24 mouse cellular contexts compared by ENCODE assay signal in the genomic region with DNA sequence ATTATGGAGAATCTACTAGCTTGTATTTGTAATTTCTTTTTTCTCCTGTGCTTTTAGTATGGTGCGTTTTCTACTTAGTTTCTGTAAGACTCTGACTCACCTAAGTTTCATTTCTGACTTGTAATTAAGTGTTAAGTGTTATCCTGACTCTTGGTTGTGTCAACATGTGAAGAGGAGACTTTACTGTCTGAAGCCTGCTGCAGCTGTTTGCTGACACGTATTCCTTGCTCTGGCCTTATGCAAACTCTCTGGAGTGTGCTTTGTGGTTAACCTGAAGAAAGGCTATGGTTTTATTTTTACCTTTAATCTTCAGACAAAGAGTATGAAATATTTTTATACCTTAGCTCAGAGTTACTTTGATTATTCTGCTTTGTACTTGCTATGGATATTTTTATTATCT. TPM values are rescaled to one million over a fixed set of nuclear protein-coding genes. Genes with fewer than 3 reads are reported as not detected.
DNase-seq lines count a peak whose midpoint lies in the region; ATAC-seq and TF ChIP-seq lines count a peak whose summit lies in the region.
"Had no signal": no experiment of that assay in that cellular context is flagged by ENCODE, and none has a peak within 500 bp of the region (broad histone marks: within the 10 kb centered on the region; RNA-seq: fewer than 3 reads in every experiment).

No protein-coding gene starts in this region.

- dilution Hi-C loops in CH12.LX (cut with MboI; ENCODE audit: extremely low pct_ligation_motif_present, extremely low pct_unique_long_range_greater_than_20kb, low sequenced_read_pairs): no loop called here

- DNase-seq in 3T3-L1 (ENCODE audit: low read depth, low spot score) (peak; percentile 22), 416B (ENCODE audit: low read depth) (peak; percentile 53), CH12.LX (ENCODE audit: extremely low read depth) (peak; percentile 45)
- no peak for DNase-seq in frontal cortex, postnatal 10 days (ENCODE audit: low spot score in 2 of 2)
- DNase-seq in right cerebral cortex, adult 18-20 months: no peak
- no peak for DNase-seq in cerebellum, adult 2 months
- DNase-seq: adrenal gland, adult 2 months; adrenal gland, postnatal 25 days; cerebellum, adult 8-10 months; cerebellum, postnatal 14 days; embryo, embryonic 11 days; gastrocnemius, postnatal 10 days; heart, postnatal 4 days; kidney, adult 18-20 months had no signal

- H3K4me2 ChIP-seq in CH12.LX (ENCODE audit: insufficient read depth, low read depth, poor library complexity, severe bottlenecking): no peak overlapping the region
- H3K4me2 ChIP-seq: embryonic facial prominence, embryonic 15.5 days; forebrain, embryonic 15.5 days; heart, embryonic 13.5 days; hindbrain, embryonic 12.5 days; intestine, embryonic 15.5 days had no signal

- H3K79me2 ChIP-seq in CH12.LX (replicated peaks; ENCODE audit: control insufficient read depth, extremely low read depth, insufficient read depth, poor library complexity, severe bottlenecking): no peaks in the 10 kb centered on the region; the same call in 1 of the 2 replicates

- no peak for TF ChIP-seq CTCF in CH12.LX (conservative IDR thresholded peaks at IDR 0.05 in 1 of 2, IDR thresholded peaks at IDR 0.05 in 1 of 2; ENCODE audit: low read depth in 2 of 2, low read length in 2 of 2)
- TF ChIP-seq CTCF in cerebellum, adult 2 months (IDR thresholded peaks at IDR 0.05; ENCODE audit: borderline replicate concordance, insufficient read depth, low read depth, low read length): no peak

- no peak for TF ChIP-seq POLR2A in CH12.LX (IDR thresholded peaks at IDR 0.05; ENCODE audit: low read depth, low read length)
- TF ChIP-seq POLR2A in cerebellum, adult 2 months (IDR thresholded peaks at IDR 0.05; ENCODE audit: borderline replicate concordance, insufficient read depth, low read length): no peak

- no peak for TF ChIP-seq RAD21 in CH12.LX (IDR thresholded peaks at IDR 0.05; ENCODE audit: low read depth, low read length)

- ATAC-seq in inflammation-experienced regulatory T-cells, adult 6 months: peak; percentile 20
- ATAC-seq: forebrain, embryonic 15.5 days; hindbrain, embryonic 16.5 days; intestine, embryonic 15.5 days; Patski had no signal

- H3K4me1 ChIP-seq in CH12.LX (ENCODE audit: control insufficient read depth in 1 of 2, insufficient read depth in 2 of 2): peaks cover 3 to 14% of the 10 kb centered on the region in 2 experiments; a peak in 2 of 4 replicates
- H3K4me1 ChIP-seq in cerebellum, adult 2 months (ENCODE audit: control insufficient read depth, insufficient read depth, low read length): no peaks in the 10 kb centered on the region
- H3K4me1 ChIP-seq: embryonic facial prominence, embryonic 15.5 days; intestine, embryonic 15.5 days had no signal

- 93% methylated on average over 2 of the region's 2 CpGs for WGBS in cerebellum, adult 2 months

- no peaks in the 10 kb centered on the region for H3K9me3 ChIP-seq in CH12.LX (replicated peaks; ENCODE audit: low read length)
- H3K9me3 ChIP-seq: embryonic facial prominence, embryonic 15.5 days; forebrain, embryonic 10.5 days; forebrain, embryonic 15.5 days; heart, embryonic 13.5 days; hindbrain, embryonic 12.5 days; intestine, embryonic 15.5 days had no signal

- no peak overlapping the region for H3K9ac ChIP-seq in CH12.LX (ENCODE audit: insufficient read depth, low read depth)
- H3K9ac ChIP-seq: embryonic facial prominence, embryonic 15.5 days; forebrain, embryonic 15.5 days; heart, embryonic 13.5 days; hindbrain, embryonic 12.5 days; intestine, embryonic 15.5 days had no signal

- peak; percentile 56; the same call in 1 of the 2 replicates for TF ChIP-seq EP300 in CH12.LX (IDR thresholded peaks at IDR 0.05; ENCODE audit: low read length)

- in situ Hi-C loops in CH12.LX (cut with MboI; ENCODE audit: low pct_ligation_motif_present, low pct_unique_long_range_greater_than_20kb, low sequenced_read_pairs): no loop called here

- H3K4me3 ChIP-seq in CH12.LX (replicated peaks in 1 of 3; ENCODE audit: low read depth in 2 of 3, low read length in 2 of 3, poor library complexity in 1 of 3): no peak overlapping the region
- no peak overlapping the region for H3K4me3 ChIP-seq in cerebellum, adult 2 months (replicated peaks; ENCODE audit: insufficient read depth, low read depth, low read length)
- H3K4me3 ChIP-seq: embryonic facial prominence, embryonic 15.5 days; erythroblast, embryonic 14.5 days; forebrain, embryonic 10.5 days; forebrain, embryonic 15.5 days; heart, embryonic 13.5 days; hindbrain, embryonic 12.5 days; intestine, embryonic 15.5 days had no signal

- no peaks in the 10 kb centered on the region for H3K27me3 ChIP-seq in CH12.LX (replicated peaks)
- no peaks in the 10 kb centered on the region for H3K27me3 ChIP-seq in cerebellum, adult 2 months (ENCODE audit: control insufficient read depth, insufficient read depth, low read length)
- H3K27me3 ChIP-seq: embryonic facial prominence, embryonic 15.5 days; forebrain, embryonic 15.5 days; heart, embryonic 13.5 days; hindbrain, embryonic 12.5 days; intestine, embryonic 15.5 days; Patski had no signal

- H3K27ac ChIP-seq in CH12.LX (ENCODE audit: insufficient read depth, low read depth): no peak overlapping the region
- H3K27ac ChIP-seq in cerebellum, adult 2 months (ENCODE audit: insufficient read depth, low read length): no peak overlapping the region
- H3K27ac ChIP-seq: embryonic facial prominence, embryonic 15.5 days; forebrain, embryonic 10.5 days; forebrain, embryonic 15.5 days; heart, embryonic 13.5 days; hindbrain, embryonic 12.5 days; intestine, embryonic 15.5 days had no signal

- H3K36me3 ChIP-seq in CH12.LX (replicated peaks in 1 of 2; ENCODE audit: control insufficient read depth in 1 of 2, insufficient read depth in 1 of 2, low read length in 1 of 2): peaks cover 7 to 25% of the 10 kb centered on the region in 2 experiments
- H3K36me3 ChIP-seq: intestine, embryonic 15.5 days had no signal

TF ChIP-seq in CH12.LX, 34 proteins besides CTCF, POLR2A, EP300 and RAD21:
- 0 out of 2 replicates have a peak, but pooled peaks have one; percentile 18 for TF ChIP-seq ETS1 (conservative IDR thresholded peaks at IDR 0.05; ENCODE audit: low read depth, low read length)
- no peak for TF ChIP-seq UBTF (IDR thresholded peaks at IDR 0.05; ENCODE audit: low read depth, low read length)
- TF ChIP-seq MEF2A (IDR thresholded peaks at IDR 0.05; ENCODE audit: borderline replicate concordance, low read depth, low read length): 0 out of 2 replicates have a peak, but pooled peaks have one; percentile 15
- TF ChIP-seq NELFE (IDR thresholded peaks at IDR 0.05; ENCODE audit: low read depth, low read length): no peak
- 0 out of 2 replicates have a peak, but pooled peaks have one; percentile 20 for TF ChIP-seq BHLHE40 (IDR thresholded peaks at IDR 0.05; ENCODE audit: low read depth, low read length)

RNA-seq across cellular contexts. Expression of a gene that starts 11.0 kb away (rescaled TPM):
- total RNA-seq in CH12.LX (2012; rRNA removed): 9.8 and 11.5 TPM in 2 replicates
- 15.8 and 17.6 TPM in 2 replicates for total RNA-seq in CH12.LX (2014; rRNA removed)
- 9.8 and 10.6 TPM in 2 replicates for polyA plus RNA-seq in CH12.LX (2012; ENCODE audit: insufficient read length, low read depth)
- 1 to 10 TPM; 2.9 to 4.1 (median 3.7) TPM for polyA plus RNA-seq in inflammation-experienced regulatory T-cells, adult 6 months (2017; shearing (Covaris generic))
- 19.9 and 21.3 TPM in 2 replicates for polyA plus RNA-seq in cerebellum, adult 2 months (2012; rRNA removed)

Comparison
In these comparisons a context has a peak if more than half of its experiments do, and no peak if none do; other contexts are left out.
1. DNase-seq: peak in 3T3-L1 (single experiment), 416B (single experiment) and CH12.LX (single experiment); none in frontal cortex, postnatal 10 days (0 of 2), right cerebral cortex, adult 18-20 months (single experiment) and cerebellum, adult 2 months (0 of 2).